Mouse (Mus musculus) large intestine, adult 2 months (tissue): ENCODE results near the gene Klhl32. TPM values are rescaled to one million over a fixed set of nuclear protein-coding genes. Genes with fewer than 3 reads are reported as not detected.

Experiments used
- DNase-seq: peaks from one replicate; pipeline ENCODE4 v3.0.0-alpha.2; 2012; ENCODE audit warnings: low read depth, low spot score
- WGBS: fragments of 180-500 bp; shearing (Covaris S2); methylation state at CpG from one replicate; pipeline ENCODE4 v1.1.7; 2018; 5-methylcytosine and 5-hydroxymethylcytosine counted together
- polyA plus RNA-seq: library from polyadenylated mRNA; depleted of rRNA; stranded (reverse); fragments of >200 nt; gene quantifications from 2 replicates; pipeline ENCODE4 v1.2.3, GENCODE M21; 2012; rRNA removed

Gene Klhl32
- polyA plus RNA-seq, 1 experiment: 0.58 TPM

GRCm38 (mm10) chr4:24574276-24574675, 276.6 kb downstream of the Klhl32 start:
- 19% methylated on average over 6 of the region's 6 CpGs for WGBS
- DNase-seq: peak; percentile 33

GRCm38 (mm10) chr4:24568989-24569556, 281.9 kb downstream of the Klhl32 start:
- DNase-seq: no peak
- WGBS: 72% methylated on average over 7 of the region's 7 CpGs

- DNase-seq: no peak
- 71% methylated on average over 6 of the region's 6 CpGs for WGBS
Measured at GRCm38 (mm10) chr4:24568026-24568425, 282.9 kb downstream of the Klhl32 start.

Other genes with a start within 250 kb of the Klhl32 start
- gene Ndufaf4, start 47.0 kb upstream of the Klhl32 start, polyA plus RNA-seq: 2.4 and 3.6 TPM in 2 replicates
- gene Gpr63, start 115.3 kb upstream of the Klhl32 start, polyA plus RNA-seq: 0.26 and 1.2 TPM in 2 replicates